Mouse (Mus musculus): Measurements from ENCODE around the gene Kdelc2. TPM values are rescaled to one million over a fixed set of nuclear protein-coding genes. Genes with fewer than 3 reads are reported as not detected.

Kdelc2 gene
- polyA plus RNA-seq, 1 experiment from 2014 or later: 2.7 TPM

GRCm38 (mm10) chr9:53422133-53422896 is 38.5 kb downstream of the Kdelc2 start:
- Histone ChIP-seq H3K27me3 (ENCODE audit: insufficient read depth, low read length) (no peaks in the 10 kb centered on the region), H3K4me3 (ENCODE audit: low read depth, low read length) (no peak overlapping the region), H3K4me2 (ENCODE audit: low read depth, low read length) (peak overlapping the region; percentile 47; the same call in 1 of the 2 replicates), H3K9me3 (ENCODE audit: low read length) (0 out of 2 replicates have a peak, but pooled peaks cover 2% of the 10 kb centered on the region), H3K9ac (replicated peaks) (no peak overlapping the region), H3K4me1 (ENCODE audit: insufficient read depth) (no peaks in the 10 kb centered on the region), H3K27ac (ENCODE audit: low read depth) (peak overlapping the region; percentile 29), H3K36me3 (replicated peaks; ENCODE audit: insufficient read depth, low read length) (no peaks in the 10 kb centered on the region)
- ATAC-seq: peak; percentile 94
- no peak for TF ChIP-seq CTCF (IDR thresholded peaks at IDR 0.05; ENCODE audit: low read depth)
- peak; percentile 78 for TF ChIP-seq EP300 (IDR thresholded peaks at IDR 0.05; ENCODE audit: low read depth)
- 19% methylated on average over 9 of the region's 9 CpGs for WGBS (ENCODE audit: insufficient replicate concordance)
- DNase-seq: no peak

GRCm38 (mm10) chr9:53426726-53427125 is 42.9 kb downstream of the Kdelc2 start:
- 66% methylated on average over 3 of the region's 3 CpGs for WGBS (ENCODE audit: insufficient replicate concordance)
- H3K4me2 ChIP-seq (ENCODE audit: low read depth, low read length): no peak overlapping the region

GRCm38 (mm10) chr9:53427638-53428037 is 43.8 kb downstream of the Kdelc2 start:
- 58% methylated on average over 3 of the region's 3 CpGs for WGBS (ENCODE audit: insufficient replicate concordance)
- no peak for DNase-seq
- Histone ChIP-seq H3K27me3 (ENCODE audit: insufficient read depth, low read length) (no peaks in the 10 kb centered on the region), H3K36me3 (replicated peaks; ENCODE audit: insufficient read depth, low read length) (no peaks in the 10 kb centered on the region), H3K4me1 (ENCODE audit: insufficient read depth) (no peaks in the 10 kb centered on the region), H3K4me3 (ENCODE audit: low read depth, low read length) (no peak overlapping the region), H3K9ac (replicated peaks) (no peak overlapping the region), H3K27ac (ENCODE audit: low read depth) (no peak overlapping the region), H3K4me2 (ENCODE audit: low read depth, low read length) (no peak overlapping the region), H3K9me3 (ENCODE audit: low read length) (no peaks in the 10 kb centered on the region)
- no peak for ATAC-seq
- TF ChIP-seq EP300 (IDR thresholded peaks at IDR 0.05; ENCODE audit: low read depth) (no peak), CTCF (IDR thresholded peaks at IDR 0.05; ENCODE audit: low read depth) (no peak)

More at GRCm38 (mm10) chr9:53426726-53427125, 42.9 kb downstream of the Kdelc2 start:
- DNase-seq (no peak), ATAC-seq (peak; percentile 13; the same call in 1 of the 2 replicates)
- Histone ChIP-seq H3K9ac (replicated peaks) (no peak overlapping the region), H3K4me1 (ENCODE audit: insufficient read depth) (no peaks in the 10 kb centered on the region), H3K4me3 (ENCODE audit: low read depth, low read length) (no peak overlapping the region), H3K9me3 (ENCODE audit: low read length) (no peaks in the 10 kb centered on the region), H3K36me3 (replicated peaks; ENCODE audit: insufficient read depth, low read length) (no peaks in the 10 kb centered on the region), H3K27ac (ENCODE audit: low read depth) (no peak overlapping the region), H3K27me3 (ENCODE audit: insufficient read depth, low read length) (no peaks in the 10 kb centered on the region)
- no peak for TF ChIP-seq CTCF (IDR thresholded peaks at IDR 0.05; ENCODE audit: low read depth)
- no peak for TF ChIP-seq EP300 (IDR thresholded peaks at IDR 0.05; ENCODE audit: low read depth)

GRCm38 (mm10) chr9:53435830-53436570 is 52.2 kb downstream of the Kdelc2 start:
- ATAC-seq: no peak
- 74% methylated on average over 14 of the region's 14 CpGs for WGBS (ENCODE audit: insufficient replicate concordance)

GRCm38 (mm10) chr9:53450609-53451008 is 66.8 kb downstream of the Kdelc2 start:
- WGBS (ENCODE audit: insufficient replicate concordance): 92% methylated on average over 1 of the region's 1 CpGs
- peaks cover 3% of the 10 kb centered on the region for H3K36me3 ChIP-seq (replicated peaks; ENCODE audit: insufficient read depth, low read length)

More at GRCm38 (mm10) chr9:53435830-53436570, 52.2 kb downstream of the Kdelc2 start:
- Histone ChIP-seq H3K27ac (ENCODE audit: low read depth) (no peak overlapping the region), H3K9me3 (ENCODE audit: low read length) (no peaks in the 10 kb centered on the region), H3K4me3 (ENCODE audit: low read depth, low read length) (no peak overlapping the region), H3K9ac (replicated peaks) (no peak overlapping the region), H3K4me1 (ENCODE audit: insufficient read depth) (no peaks in the 10 kb centered on the region), H3K4me2 (ENCODE audit: low read depth, low read length) (no peak overlapping the region), H3K27me3 (ENCODE audit: insufficient read depth, low read length) (no peaks in the 10 kb centered on the region), H3K36me3 (replicated peaks; ENCODE audit: insufficient read depth, low read length) (peaks cover 10% of the 10 kb centered on the region)
- no peak for DNase-seq
- TF ChIP-seq CTCF (IDR thresholded peaks at IDR 0.05; ENCODE audit: low read depth): no peak
- no peak for TF ChIP-seq EP300 (IDR thresholded peaks at IDR 0.05; ENCODE audit: low read depth)

More at GRCm38 (mm10) chr9:53450609-53451008, 66.8 kb downstream of the Kdelc2 start:
- Histone ChIP-seq H3K4me2 (ENCODE audit: low read depth, low read length) (no peak overlapping the region), H3K4me1 (ENCODE audit: insufficient read depth) (no peaks in the 10 kb centered on the region), H3K4me3 (ENCODE audit: low read depth, low read length) (no peak overlapping the region), H3K9me3 (ENCODE audit: low read length) (no peaks in the 10 kb centered on the region), H3K27ac (ENCODE audit: low read depth) (no peak overlapping the region), H3K27me3 (ENCODE audit: insufficient read depth, low read length) (no peaks in the 10 kb centered on the region), H3K9ac (replicated peaks) (no peak overlapping the region)
- ATAC-seq: no peak
- DNase-seq: no peak
- no peak for TF ChIP-seq EP300 (IDR thresholded peaks at IDR 0.05; ENCODE audit: low read depth)
- no peak for TF ChIP-seq CTCF (IDR thresholded peaks at IDR 0.05; ENCODE audit: low read depth)

Small RNAs within 50 kb of the gene (microRNA-seq; reads per million reads assigned to microRNA genes)
- gene Mir130c: not detected

Other genes with a start within 250 kb of the Kdelc2 start
- 8.8 TPM in 2 replicates for gene Ddx10, start 136.0 kb upstream of the Kdelc2 start, polyA plus RNA-seq (2015; fragmentation: Nextera tagmentation; extraction: Ambion mirVana)
- 0.18 and 0.36 TPM in 2 replicates for gene Exph5, start 82.4 kb upstream of the Kdelc2 start, polyA plus RNA-seq (2015; fragmentation: Nextera tagmentation; extraction: Ambion mirVana)
- 0.78 and 0.89 TPM in 2 replicates for gene 4930550C14Rik, start 18.3 kb downstream of the Kdelc2 start, polyA plus RNA-seq (2015; fragmentation: Nextera tagmentation; extraction: Ambion mirVana)
- gene Atm, start 152.7 kb downstream of the Kdelc2 start, polyA plus RNA-seq (2015; fragmentation: Nextera tagmentation; extraction: Ambion mirVana): 1.3 and 2.4 TPM in 2 replicates
- gene Npat, start 153.0 kb downstream of the Kdelc2 start, polyA plus RNA-seq (2015; fragmentation: Nextera tagmentation; extraction: Ambion mirVana): 3.3 and 3.9 TPM in 2 replicates
- gene Acat1, start 226.4 kb downstream of the Kdelc2 start, polyA plus RNA-seq (2015; fragmentation: Nextera tagmentation; extraction: Ambion mirVana): 332 and 340 TPM in 2 replicates